Mouse (Mus musculus) midbrain, embryonic 11.5 days (tissue): ENCODE measurements around the gene Vmp1. TPM values are rescaled to one million over a fixed set of nuclear protein-coding genes. Genes with fewer than 3 reads are reported as not detected.

Experiments
- ATAC-seq: fragments of 200-750 bp; cut with Nextera tagmentation; 2 replicates; pipeline ENCODE4 v1.8.0; 2017; ENCODE audit warnings: moderate TSS enrichment, moderate library complexity; ENCODE audit not compliant: low FRiP score
- DNase-seq: peaks from one replicate; pipeline ENCODE4 v3.0.0; 2015; ENCODE audit warnings: low spot score; ENCODE audit errors: missing footprints
- H3K27ac ChIP-seq: fragments of 300-500 bp; sonication (generic); 2 replicates; pipeline ENCODE4 v1.5.1; 2014; ENCODE audit warnings: low read depth, low read length
- H3K27me3 ChIP-seq: fragments of 300-500 bp; sonication (generic); 2 replicates; pipeline ENCODE4 v1.6.1; 2014; ENCODE audit warnings: mild to moderate bottlenecking, low read length, moderate library complexity, mixed read lengths; ENCODE audit not compliant: control insufficient read depth, insufficient read depth
- H3K36me3 ChIP-seq: fragments of 300-500 bp; sonication (generic); 2 replicates; pipeline ENCODE4 v1.6.1; 2014; ENCODE audit warnings: mild to moderate bottlenecking, low read length, moderate library complexity, mixed read lengths; ENCODE audit not compliant: control insufficient read depth, insufficient read depth
- H3K4me1 ChIP-seq: fragments of 300-500 bp; sonication (generic); 2 replicates; pipeline ENCODE4 v1.6.1; 2014; ENCODE audit warnings: low read length; ENCODE audit not compliant: control insufficient read depth, insufficient read depth
- H3K4me2 ChIP-seq: fragments of 300-500 bp; sonication (generic); 2 replicates; pipeline ENCODE4 v1.6.1; 2014; ENCODE audit warnings: mild to moderate bottlenecking, moderate library complexity
- H3K4me3 ChIP-seq: fragments of 300-500 bp; sonication (generic); 2 replicates; pipeline ENCODE4 v1.5.1; 2014; ENCODE audit warnings: low read depth, low read length
- H3K9ac ChIP-seq: fragments of 300-500 bp; sonication (generic); 2 replicates; pipeline ENCODE4 v1.6.1; 2014; ENCODE audit warnings: low read length
- H3K9me3 ChIP-seq: fragments of 300-500 bp; sonication (generic); 2 replicates; pipeline ENCODE4 v1.6.1; 2016; ENCODE audit warnings: low read length; ENCODE audit not compliant: control insufficient read depth
- WGBS: fragments of 180-500 bp; shearing (Covaris S2); extraction: QIAGEN DNeasy Blood & Tissue Kit; methylation state at CpG from one replicate; pipeline ENCODE4 v1.1.7; 2014; 5-methylcytosine and 5-hydroxymethylcytosine counted together
- polyA plus RNA-seq: library from polyadenylated mRNA; unstranded; fragments of >200 nt; fragmentation: Nextera tagmentation; extraction: Ambion mirVana; gene quantifications from 2 replicates; pipeline ENCODE4 v1.2.1, GENCODE M21; 2014

The Vmp1 gene
- polyA plus RNA-seq, 1 experiment from 2014 or later, result 93.7 TPM

DNA sequence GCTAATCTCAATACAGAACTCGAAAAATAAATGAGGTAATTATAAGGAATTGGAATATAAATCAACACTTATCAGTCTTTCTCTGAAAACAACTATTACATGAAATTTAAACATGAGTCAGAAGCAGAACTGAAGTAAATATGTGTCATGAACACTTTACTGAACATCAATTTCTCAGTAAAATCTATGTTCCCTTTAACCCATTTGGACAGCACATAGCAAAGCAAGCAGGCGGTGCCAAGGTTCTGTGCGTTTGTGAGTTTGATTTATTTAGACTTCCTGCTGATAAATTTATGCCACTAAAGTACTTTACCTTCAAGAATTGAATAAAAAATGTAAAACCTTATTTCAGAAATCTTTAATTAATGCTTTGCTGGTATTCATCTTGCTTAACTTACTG is 54.2 kb downstream of the Vmp1 start:
- WGBS, result 94% methylated on average over 3 of the region's 3 CpGs
- Histone ChIP-seq H3K27ac (no peak overlapping the region), H3K9ac (no peak overlapping the region), H3K9me3 (no peaks in the 10 kb centered on the region), H3K4me3 (no peak overlapping the region), H3K4me1 (no peaks in the 10 kb centered on the region), H3K4me2 (no peak overlapping the region), H3K27me3 (no peaks in the 10 kb centered on the region), H3K36me3 (no peaks in the 10 kb centered on the region)
- ATAC-seq (no peak), DNase-seq (no peak)

DNA sequence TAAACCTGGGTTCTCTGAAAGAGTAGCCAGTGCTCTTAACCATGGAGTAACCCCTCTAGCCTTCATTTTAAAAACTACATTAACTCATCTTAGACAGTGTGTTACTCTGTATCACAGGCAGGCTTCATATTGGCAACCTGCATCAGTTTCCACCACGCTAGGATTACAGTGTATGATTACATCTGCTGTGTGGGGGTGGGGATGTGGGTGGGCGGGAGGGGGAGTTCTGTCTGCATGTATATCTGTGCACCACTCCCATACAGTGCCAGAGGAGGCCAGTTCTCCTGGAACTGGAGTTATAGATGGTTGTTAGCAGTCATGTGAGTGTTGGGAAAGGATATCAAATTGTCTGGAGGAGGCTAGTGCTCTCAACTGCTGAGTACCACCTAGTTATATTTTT is 55.2 kb downstream of the Vmp1 start:
- Histone ChIP-seq H3K4me2 (no peak overlapping the region), H3K4me3 (no peak overlapping the region), H3K36me3 (no peaks in the 10 kb centered on the region), H3K9ac (no peak overlapping the region), H3K27me3 (no peaks in the 10 kb centered on the region), H3K4me1 (no peaks in the 10 kb centered on the region), H3K9me3 (no peaks in the 10 kb centered on the region), H3K27ac (no peak overlapping the region)
- WGBS, result 92% methylated on average over 2 of the region's 2 CpGs
- no peak for ATAC-seq
- no peak for DNase-seq

DNA sequence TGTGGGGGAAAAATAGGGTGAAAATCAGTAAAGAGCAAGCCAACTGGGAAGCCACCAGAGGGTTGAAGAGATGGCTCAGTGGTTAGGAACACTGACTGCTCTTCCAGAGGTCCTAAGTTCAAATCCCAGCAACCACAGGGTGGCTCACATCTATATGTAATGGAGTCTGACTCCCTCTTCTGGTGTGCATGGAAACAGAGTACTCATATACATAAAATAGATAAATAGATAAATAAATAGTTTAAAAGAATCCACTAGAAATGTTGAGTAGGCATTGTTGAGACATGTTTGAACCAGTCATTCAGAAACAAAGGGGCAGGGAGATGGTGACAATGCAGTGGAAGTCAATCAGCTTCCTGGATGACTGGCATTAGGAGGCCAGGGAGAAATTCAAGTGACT is 56.0 kb downstream of the Vmp1 start:
- no peak overlapping the region for H3K27ac ChIP-seq
- ATAC-seq, result no peak
- H3K27me3 ChIP-seq, result no peaks in the 10 kb centered on the region
- H3K4me2 ChIP-seq, result no peak overlapping the region
- H3K9me3 ChIP-seq, result no peaks in the 10 kb centered on the region
- H3K9ac ChIP-seq, result no peak overlapping the region
- H3K4me1 ChIP-seq, result no peaks in the 10 kb centered on the region
- H3K4me3 ChIP-seq, result no peak overlapping the region
- DNase-seq, result no peak
- no peaks in the 10 kb centered on the region for H3K36me3 ChIP-seq

DNA sequence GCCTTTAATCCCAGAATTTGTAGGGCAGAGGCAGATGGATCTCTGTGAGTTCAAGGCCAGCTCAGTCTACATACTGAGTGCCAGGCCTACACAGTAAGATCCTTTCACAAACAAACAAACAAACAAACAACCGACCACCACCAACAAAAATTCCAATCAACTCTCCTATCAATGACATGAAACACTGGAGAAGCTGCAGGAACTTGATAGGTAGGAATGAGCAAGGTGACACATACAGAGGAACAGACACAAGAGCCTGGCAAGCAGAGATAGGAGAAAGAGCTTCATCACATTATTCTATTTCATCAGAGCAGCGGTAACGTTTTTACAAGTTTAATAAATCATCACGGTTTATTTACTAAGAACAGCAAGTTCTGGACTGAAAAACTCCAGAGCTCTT is 56.9 kb downstream of the Vmp1 start:
- Histone ChIP-seq H3K4me1 (no peaks in the 10 kb centered on the region), H3K9me3 (no peaks in the 10 kb centered on the region), H3K27me3 (no peaks in the 10 kb centered on the region), H3K4me2 (no peak overlapping the region), H3K36me3 (no peaks in the 10 kb centered on the region), H3K9ac (no peak overlapping the region), H3K4me3 (no peak overlapping the region), H3K27ac (no peak overlapping the region)
- no peak for ATAC-seq
- DNase-seq, result no peak
- 96% methylated on average over 4 of the region's 4 CpGs for WGBS

DNA sequence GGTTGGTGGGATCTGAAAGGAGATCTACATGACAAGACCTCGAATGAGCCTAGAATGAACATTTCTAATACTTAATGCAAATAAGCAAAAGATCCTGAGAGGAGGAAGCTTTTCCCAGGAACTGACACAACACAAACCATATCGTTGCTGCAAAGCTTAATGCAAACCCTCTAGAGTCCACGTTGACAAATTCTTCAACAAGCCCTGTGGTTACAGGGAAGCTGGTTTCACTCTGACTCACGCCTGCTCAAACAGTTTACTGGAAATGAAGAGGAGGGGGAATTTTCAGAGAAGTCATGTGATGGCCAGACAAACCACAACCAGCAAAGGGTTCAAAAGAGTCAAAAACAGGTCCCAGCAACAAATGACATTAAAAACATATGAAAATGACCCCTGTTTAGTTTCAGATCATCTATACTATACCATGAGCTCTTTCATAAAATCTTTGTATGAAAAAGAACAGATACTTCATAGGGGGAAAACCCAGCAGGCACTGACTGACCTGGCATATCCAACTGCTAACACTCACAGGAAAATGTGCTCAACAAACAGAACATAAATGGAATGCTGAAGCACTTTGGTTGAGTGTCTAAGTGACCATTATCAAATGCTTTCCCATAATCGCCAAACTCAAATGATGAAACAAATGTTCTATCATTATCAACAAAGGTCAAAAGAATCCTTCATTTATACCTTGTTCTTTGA is 59.2 kb downstream of the Vmp1 start:
- no peak overlapping the region for H3K4me3 ChIP-seq
- H3K27me3 ChIP-seq, result no peaks in the 10 kb centered on the region
- 76% methylated on average over 5 of the region's 5 CpGs for WGBS
- no peaks in the 10 kb centered on the region for H3K36me3 ChIP-seq
- ATAC-seq (no peak), DNase-seq (no peak)
- no peaks in the 10 kb centered on the region for H3K9me3 ChIP-seq
- no peaks in the 10 kb centered on the region for H3K4me1 ChIP-seq
- H3K9ac ChIP-seq, result no peak overlapping the region
- no peak overlapping the region for H3K27ac ChIP-seq
- H3K4me2 ChIP-seq, result no peak overlapping the region

DNA sequence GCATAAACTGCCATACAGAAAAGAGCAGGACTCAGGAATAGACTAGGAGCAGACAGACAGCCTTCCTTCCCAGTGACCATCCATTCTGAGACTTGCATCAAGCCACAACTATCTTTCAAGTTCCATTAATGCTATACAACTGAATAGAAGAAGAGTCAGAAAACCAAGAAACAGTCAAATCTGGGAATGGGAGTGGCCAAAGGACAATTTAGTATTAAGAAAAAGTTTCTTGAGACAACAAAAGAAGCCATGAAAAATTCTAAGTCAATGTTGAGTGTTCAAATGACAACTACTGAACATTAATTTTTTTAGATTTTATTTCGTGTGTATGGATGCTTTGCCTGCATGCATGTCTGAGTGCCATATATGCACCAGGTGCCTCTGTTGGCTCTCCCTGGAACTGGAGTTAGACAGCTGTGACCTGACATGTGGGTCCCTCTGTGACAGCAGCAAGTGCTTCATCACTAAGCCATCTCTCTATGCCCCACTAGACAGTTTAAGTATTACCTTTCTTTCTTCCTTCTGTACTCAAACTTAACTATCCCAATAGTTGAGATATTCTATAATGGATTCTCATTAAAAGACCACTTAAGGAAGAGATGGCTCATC is 60.1 kb downstream of the Vmp1 start:
- Histone ChIP-seq H3K27me3 (no peaks in the 10 kb centered on the region), H3K4me3 (no peak overlapping the region), H3K4me1 (no peaks in the 10 kb centered on the region), H3K9me3 (no peaks in the 10 kb centered on the region), H3K27ac (no peak overlapping the region), H3K9ac (no peak overlapping the region), H3K36me3 (no peaks in the 10 kb centered on the region), H3K4me2 (no peak overlapping the region)
- WGBS, result 77% methylated on average over 1 of the region's 1 CpGs
- ATAC-seq (no peak), DNase-seq (no peak)

DNA sequence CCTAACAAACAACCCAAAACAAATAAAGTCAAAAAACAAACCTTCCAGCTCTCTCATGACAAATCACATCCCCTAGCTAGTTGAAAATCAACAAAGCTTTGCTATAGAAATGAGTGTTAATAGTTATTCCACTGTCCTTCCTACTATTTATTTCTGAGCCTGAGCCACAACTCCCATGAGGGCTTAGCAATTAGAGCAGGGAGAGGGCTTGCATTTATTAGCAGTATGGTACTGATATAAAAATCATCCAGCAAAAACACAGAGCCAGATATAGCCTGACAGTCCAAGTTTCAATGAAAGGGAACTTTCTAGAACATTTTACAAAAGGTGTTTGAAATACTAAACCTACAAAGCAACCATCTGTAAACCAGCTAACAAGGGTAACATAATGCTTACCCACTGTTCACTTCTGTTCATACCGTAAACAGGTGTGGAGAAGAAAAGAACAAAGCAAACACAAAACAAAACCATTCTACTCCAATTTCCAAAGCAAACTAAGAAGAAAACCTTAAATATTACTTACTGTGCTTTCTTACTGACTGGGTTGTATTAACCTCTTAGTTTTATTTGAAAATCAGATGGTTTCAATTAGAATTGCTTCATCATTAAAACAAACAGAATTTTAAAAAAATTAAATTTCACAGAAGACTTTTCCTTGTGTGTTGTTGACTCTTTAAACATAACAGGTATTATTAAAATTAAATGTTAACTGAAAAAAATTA is 61.3 kb downstream of the Vmp1 start:
- Histone ChIP-seq H3K9me3 (no peaks in the 10 kb centered on the region), H3K4me2 (no peak overlapping the region), H3K9ac (no peak overlapping the region), H3K27ac (no peak overlapping the region), H3K36me3 (no peaks in the 10 kb centered on the region), H3K4me3 (no peak overlapping the region), H3K27me3 (no peaks in the 10 kb centered on the region), H3K4me1 (no peaks in the 10 kb centered on the region)
- no peak for DNase-seq
- no peak for ATAC-seq
- WGBS, result 88% methylated on average over 1 of the region's 1 CpGs

DNA sequence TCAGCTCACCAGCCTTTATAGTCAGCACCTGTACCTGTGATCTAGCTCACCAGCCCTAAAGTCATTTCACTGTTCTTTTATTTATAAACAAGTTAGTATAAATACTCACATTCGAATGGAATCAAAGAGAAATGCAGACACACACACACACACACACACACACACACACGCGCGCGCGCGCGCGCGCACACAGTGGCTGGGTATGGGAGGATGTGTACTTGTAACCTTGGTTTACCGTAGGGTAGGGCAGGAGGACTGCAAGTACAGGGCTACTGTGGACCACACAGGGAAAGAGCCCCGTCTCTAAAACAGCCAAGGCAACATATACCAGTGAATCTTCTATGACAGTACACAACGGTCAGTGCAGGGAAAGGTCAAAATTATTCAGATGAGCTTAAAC is 62.5 kb downstream of the Vmp1 start:
- no peak for ATAC-seq
- no peaks in the 10 kb centered on the region for H3K9me3 ChIP-seq
- no peak overlapping the region for H3K27ac ChIP-seq
- no peak for DNase-seq
- H3K36me3 ChIP-seq, result no peaks in the 10 kb centered on the region
- no peaks in the 10 kb centered on the region for H3K27me3 ChIP-seq
- WGBS, result 94% methylated on average over 13 of the region's 13 CpGs
- no peaks in the 10 kb centered on the region for H3K4me1 ChIP-seq
- no peak overlapping the region for H3K9ac ChIP-seq
- no peak overlapping the region for H3K4me3 ChIP-seq
- H3K4me2 ChIP-seq, result no peak overlapping the region

DNA sequence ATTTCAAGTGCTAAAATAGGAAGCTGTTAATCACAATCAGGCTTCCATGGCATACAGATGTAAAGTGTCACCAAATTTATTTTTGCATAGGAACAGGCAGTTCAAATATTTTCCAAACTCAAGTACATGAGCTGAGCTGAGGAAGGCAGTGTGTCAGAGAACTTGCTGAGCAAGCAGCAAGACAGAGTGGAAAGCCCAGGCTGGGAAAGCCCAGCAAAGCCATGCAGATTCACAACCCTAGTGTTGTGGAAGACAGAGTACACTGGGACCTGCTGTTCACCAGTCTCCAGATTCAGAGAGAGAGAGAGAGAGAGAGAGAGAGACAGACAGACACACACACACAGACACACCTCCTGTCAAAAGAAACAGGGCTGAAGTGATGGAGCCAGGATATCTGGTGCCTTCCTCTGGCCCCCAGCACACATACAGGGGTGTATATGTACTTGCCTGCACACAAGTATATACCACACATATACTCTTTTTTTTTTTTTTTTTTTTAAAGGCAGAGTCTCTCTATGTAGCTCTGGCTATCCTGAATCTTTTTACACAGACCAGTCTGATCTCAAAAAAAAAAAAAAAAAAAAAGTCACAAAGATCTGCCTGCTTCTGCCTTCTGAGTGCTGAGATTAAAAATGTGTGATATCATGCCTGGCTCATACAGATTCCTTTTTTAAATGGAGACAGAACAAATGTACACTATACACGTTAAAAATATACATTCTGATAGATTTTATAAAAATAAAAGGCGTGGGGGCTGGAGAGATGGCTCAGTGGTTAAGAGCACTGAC is 64.9 kb downstream of the Vmp1 start:
- H3K9ac ChIP-seq, result no peak overlapping the region
- no peaks in the 10 kb centered on the region for H3K36me3 ChIP-seq
- ATAC-seq (no peak), DNase-seq (no peak)
- no peak overlapping the region for H3K27ac ChIP-seq
- H3K27me3 ChIP-seq, result no peaks in the 10 kb centered on the region
- 83% methylated on average over 2 of the region's 2 CpGs for WGBS
- no peak overlapping the region for H3K4me2 ChIP-seq
- no peaks in the 10 kb centered on the region for H3K4me1 ChIP-seq
- no peak overlapping the region for H3K4me3 ChIP-seq
- H3K9me3 ChIP-seq, result no peaks in the 10 kb centered on the region
